20 mouse cellular contexts compared by ENCODE assay signal in the genomic region with DNA sequence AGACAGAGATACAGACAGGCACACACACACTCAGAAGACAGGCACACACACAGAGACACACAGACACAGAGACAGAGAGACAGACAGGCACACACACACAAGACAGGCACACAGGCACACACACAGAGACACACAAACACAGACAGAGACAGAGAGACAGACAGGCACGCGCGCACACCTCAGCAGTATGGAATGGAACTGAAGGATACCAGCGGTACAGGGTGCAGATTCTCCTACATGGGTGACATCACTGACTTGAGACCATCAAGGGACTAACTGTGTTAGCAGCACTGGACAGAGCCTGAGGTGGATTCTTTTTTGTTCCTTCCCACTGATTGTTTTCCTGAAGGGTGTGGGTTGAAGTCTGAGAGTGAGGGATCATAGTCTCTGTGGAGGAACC.
DNase-seq lines count a peak whose midpoint lies in the region; ATAC-seq and TF ChIP-seq lines count a peak whose summit lies in the region.
"Had no signal": no experiment of that assay in that cellular context is flagged by ENCODE, and none has a peak within 500 bp of the region (broad histone marks: within the 10 kb centered on the region; RNA-seq: fewer than 3 reads in every experiment).

No protein-coding gene starts in this region.

- DNase-seq in kidney, postnatal 0 days (ENCODE audit: low spot score), result no peak
- DNase-seq in kidney, postnatal 14 days, result no peak
- DNase-seq in neural tube, embryonic 10.5 days (ENCODE audit: extremely low spot score, low spot score), result no peak
- DNase-seq in ovary, postnatal 36 days (ENCODE audit: low spot score), result no peak
- DNase-seq: adrenal gland, postnatal 25 days; cerebellum, adult 8-10 months; gastrocnemius, postnatal 25 days; left cerebral cortex, postnatal 4 days; midbrain, embryonic 14.5 days; right cerebral cortex, postnatal 14 days; thymus, adult 2 months had no signal

- peak overlapping the region; percentile 10; the same call in 1 of the 2 replicates for H3K27ac ChIP-seq in kidney, postnatal 0 days
- H3K27ac ChIP-seq in embryonic facial prominence, embryonic 15.5 days (replicated peaks), result peak overlapping the region; percentile 34; the same call in 1 of the 2 replicates
- H3K27ac ChIP-seq in limb, embryonic 12.5 days, result 0 out of 2 replicates have a peak overlapping the region, but pooled peaks have one; percentile 81
- no peak overlapping the region for H3K27ac ChIP-seq in midbrain, embryonic 15.5 days
- H3K27ac ChIP-seq: layer of hippocampus, adult 2 months; liver, embryonic 12.5 days had no signal

- H3K4me2 ChIP-seq in kidney, postnatal 0 days (ENCODE audit: low read length), result no peak overlapping the region
- H3K4me2 ChIP-seq in embryonic facial prominence, embryonic 15.5 days (replicated peaks), result no peak overlapping the region
- no peak overlapping the region for H3K4me2 ChIP-seq in limb, embryonic 12.5 days
- H3K4me2 ChIP-seq in midbrain, embryonic 15.5 days, result no peak overlapping the region
- H3K4me2 ChIP-seq: heart, embryonic 11.5 days; liver, embryonic 12.5 days had no signal

- no peak for ATAC-seq in kidney, postnatal 0 days (replicated peaks; ENCODE audit: low FRiP score, low read depth)
- no peak for ATAC-seq in embryonic facial prominence, embryonic 15.5 days (ENCODE audit: insufficient number of reproducible peaks, low FRiP score, low TSS enrichment, low read depth)
- ATAC-seq in limb, embryonic 12.5 days (ENCODE audit: insufficient number of reproducible peaks, insufficient read depth, low FRiP score, low TSS enrichment, low read depth), result no peak
- ATAC-seq in midbrain, embryonic 15.5 days (replicated peaks), result no peak
- ATAC-seq: liver, embryonic 12.5 days; Patski had no signal

- peaks cover 23% of the 10 kb centered on the region for H3K4me1 ChIP-seq in kidney, postnatal 0 days (replicated peaks; ENCODE audit: insufficient read depth, low read length)
- peaks cover 43% of the 10 kb centered on the region for H3K4me1 ChIP-seq in embryonic facial prominence, embryonic 15.5 days
- peaks cover 41% of the 10 kb centered on the region for H3K4me1 ChIP-seq in limb, embryonic 12.5 days (replicated peaks)
- no peaks in the 10 kb centered on the region for H3K4me1 ChIP-seq in midbrain, embryonic 15.5 days
- H3K4me1 ChIP-seq: liver, embryonic 12.5 days had no signal

- no peaks in the 10 kb centered on the region for H3K27me3 ChIP-seq in kidney, postnatal 0 days (ENCODE audit: insufficient read depth, low read length)
- H3K27me3 ChIP-seq in embryonic facial prominence, embryonic 15.5 days, result no peaks in the 10 kb centered on the region
- 0 out of 2 replicates have a peak, but pooled peaks cover 4% of the 10 kb centered on the region for H3K27me3 ChIP-seq in limb, embryonic 12.5 days
- no peaks in the 10 kb centered on the region for H3K27me3 ChIP-seq in midbrain, embryonic 15.5 days (replicated peaks)
- H3K27me3 ChIP-seq: Patski had no signal

- WGBS in kidney, postnatal 0 days, result 96% methylated on average over 4 of the region's 4 CpGs
- 94% methylated on average over 4 of the region's 4 CpGs for WGBS in embryonic facial prominence, embryonic 15.5 days
- 92% methylated on average over 4 of the region's 4 CpGs for WGBS in limb, embryonic 12.5 days
- 94% methylated on average over 4 of the region's 4 CpGs for WGBS in midbrain, embryonic 15.5 days

- H3K4me3 ChIP-seq in kidney, postnatal 0 days (replicated peaks; ENCODE audit: low read depth, low read length), result no peak overlapping the region
- no peak overlapping the region for H3K4me3 ChIP-seq in embryonic facial prominence, embryonic 15.5 days (replicated peaks)
- H3K4me3 ChIP-seq in limb, embryonic 12.5 days (replicated peaks), result no peak overlapping the region
- no peak overlapping the region for H3K4me3 ChIP-seq in midbrain, embryonic 15.5 days
- H3K4me3 ChIP-seq: erythroblast, embryonic 14.5 days; hindbrain, embryonic 10.5 days; layer of hippocampus, adult 2 months; liver, embryonic 12.5 days had no signal

- no peak for TF ChIP-seq CTCF in kidney, postnatal 0 days (IDR thresholded peaks at IDR 0.05; ENCODE audit: low read depth)

- H3K9me3 ChIP-seq in kidney, postnatal 0 days (replicated peaks; ENCODE audit: low read length), result no peaks in the 10 kb centered on the region
- no peaks in the 10 kb centered on the region for H3K9me3 ChIP-seq in embryonic facial prominence, embryonic 15.5 days (replicated peaks)
- H3K9me3 ChIP-seq in limb, embryonic 12.5 days, result no peaks in the 10 kb centered on the region
- H3K9me3 ChIP-seq in midbrain, embryonic 15.5 days, result no peaks in the 10 kb centered on the region
- H3K9me3 ChIP-seq: hindbrain, embryonic 10.5 days; liver, embryonic 12.5 days had no signal

- no peaks in the 10 kb centered on the region for H3K36me3 ChIP-seq in kidney, postnatal 0 days (ENCODE audit: insufficient read depth, low read length)
- H3K36me3 ChIP-seq in embryonic facial prominence, embryonic 15.5 days, result no peaks in the 10 kb centered on the region
- no peaks in the 10 kb centered on the region for H3K36me3 ChIP-seq in limb, embryonic 12.5 days
- no peaks in the 10 kb centered on the region for H3K36me3 ChIP-seq in midbrain, embryonic 15.5 days (replicated peaks)
- H3K36me3 ChIP-seq: hindbrain, embryonic 10.5 days; liver, embryonic 12.5 days had no signal

- H3K9ac ChIP-seq in kidney, postnatal 0 days (ENCODE audit: low read depth, low read length), result no peak overlapping the region
- no peak overlapping the region for H3K9ac ChIP-seq in embryonic facial prominence, embryonic 15.5 days
- no peak overlapping the region for H3K9ac ChIP-seq in limb, embryonic 12.5 days (replicated peaks)
- H3K9ac ChIP-seq in midbrain, embryonic 15.5 days, result no peak overlapping the region
- H3K9ac ChIP-seq: liver, embryonic 12.5 days had no signal
